Mouse (Mus musculus): ENCODE data around the gene Creb3.

Gene Creb3

DNA sequence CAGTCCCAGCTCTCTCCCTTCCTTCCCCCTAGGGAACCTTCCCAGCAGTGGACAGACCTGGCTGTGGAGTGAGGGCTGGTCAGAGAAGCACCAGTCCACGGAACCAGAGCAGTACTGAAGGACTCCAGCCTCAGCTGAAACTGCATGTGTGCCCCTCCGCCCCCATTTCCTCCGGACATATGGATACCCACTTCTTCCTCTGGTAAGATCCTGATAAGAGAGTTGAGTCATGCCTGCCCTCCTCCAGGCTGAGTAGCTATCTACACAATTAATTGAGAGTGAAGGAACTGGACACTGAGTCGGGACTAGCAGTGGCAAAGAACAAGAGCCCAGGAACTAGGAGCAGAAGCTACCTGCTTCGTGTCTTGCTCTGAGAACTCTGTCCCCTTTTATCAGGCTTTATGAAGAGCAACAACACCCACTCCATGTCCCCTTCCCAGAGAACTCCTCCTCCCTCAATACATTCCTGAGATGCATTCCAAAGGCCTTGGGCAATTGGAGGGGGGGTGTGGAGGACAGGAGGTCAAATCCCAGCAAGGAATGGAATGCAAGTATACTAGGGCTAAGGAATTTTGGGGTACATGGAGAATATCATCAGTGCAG lies 4.0 kb upstream of the Creb3 start:
- no peak for DNase-seq (ENCODE audit: low spot score)

DNA sequence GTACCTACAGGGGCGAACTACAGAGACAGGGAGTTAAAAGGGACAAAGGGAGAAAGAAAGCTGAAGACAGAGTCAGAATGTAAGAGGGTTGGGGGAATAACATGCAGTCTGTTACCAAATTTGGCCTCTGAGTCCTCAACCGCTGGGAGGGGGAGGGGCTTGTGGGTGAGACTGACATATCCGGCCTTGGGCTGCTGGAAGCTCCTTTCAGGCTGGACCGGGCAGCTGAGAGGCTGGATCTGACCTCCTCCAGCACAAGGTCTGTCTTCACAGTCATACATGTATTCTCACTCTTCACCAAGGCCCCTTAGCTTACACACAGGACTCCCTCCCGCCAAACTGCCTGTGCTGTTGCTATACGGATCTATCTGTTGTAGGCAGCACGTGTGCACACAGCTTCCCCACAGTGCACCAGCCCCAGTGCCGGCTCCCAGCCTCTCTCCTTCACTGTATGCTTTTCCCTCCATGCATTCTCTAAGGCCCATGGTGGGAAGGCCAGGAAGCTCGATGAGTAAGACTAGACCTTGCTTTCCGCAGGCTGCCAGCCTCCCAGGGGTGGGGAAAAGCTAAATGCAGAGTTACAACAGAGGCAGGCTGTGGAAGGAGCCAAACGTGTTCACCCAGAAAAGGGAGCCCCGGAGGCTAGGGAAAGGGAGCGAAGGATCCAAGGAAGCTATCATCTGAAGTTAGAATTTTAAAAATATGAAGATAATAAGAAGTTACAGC lies 3.3 kb upstream of the Creb3 start:
- no peak for DNase-seq (ENCODE audit: low spot score)

- no peak for DNase-seq (ENCODE audit: low spot score)
These were observed 2.5 kb upstream of the Creb3 start for GRCm38 (mm10) chr4:43559519-43560242.

DNA sequence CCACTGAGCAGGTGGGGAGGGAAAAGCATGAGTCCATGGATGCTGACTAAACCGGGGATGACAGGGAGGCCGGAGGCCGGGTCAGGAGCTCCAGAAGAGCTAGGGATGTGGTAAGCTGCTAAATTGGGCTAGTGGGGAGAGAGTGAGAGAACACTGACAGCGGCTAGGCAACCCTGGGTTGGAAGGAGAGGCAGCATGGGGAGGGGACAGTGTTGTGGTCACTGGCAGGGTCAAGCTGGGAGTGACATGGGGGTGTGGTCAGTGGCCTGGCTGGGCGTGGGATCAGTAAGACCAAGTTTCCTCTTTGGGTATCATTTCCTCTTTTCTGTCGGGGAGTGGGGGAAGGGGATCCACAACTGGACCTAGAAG lies 1.9 kb upstream of the Creb3 start:
- peak; percentile 73 for DNase-seq (ENCODE audit: low spot score)

DNA sequence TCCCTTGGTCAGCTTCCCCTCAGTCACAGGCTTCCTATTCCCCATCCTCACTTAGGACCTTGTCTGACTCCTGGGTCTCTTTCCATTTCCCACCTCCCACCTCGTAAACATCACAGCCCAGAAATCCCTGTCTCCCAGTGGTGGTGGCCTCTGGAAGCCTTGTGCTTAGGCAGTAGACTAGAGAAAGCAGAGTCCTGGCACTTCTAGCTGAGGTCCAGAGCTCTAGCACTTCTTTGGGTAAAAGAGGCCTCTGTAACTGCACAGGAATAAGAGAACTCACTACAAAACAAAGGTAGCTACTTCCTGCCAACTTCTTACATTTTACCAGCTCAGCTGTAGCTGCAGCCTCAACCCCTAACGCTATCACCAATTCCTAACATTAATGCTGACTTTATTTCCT lies 1.2 kb upstream of the Creb3 start:
- no peak for DNase-seq (ENCODE audit: low spot score)

DNA sequence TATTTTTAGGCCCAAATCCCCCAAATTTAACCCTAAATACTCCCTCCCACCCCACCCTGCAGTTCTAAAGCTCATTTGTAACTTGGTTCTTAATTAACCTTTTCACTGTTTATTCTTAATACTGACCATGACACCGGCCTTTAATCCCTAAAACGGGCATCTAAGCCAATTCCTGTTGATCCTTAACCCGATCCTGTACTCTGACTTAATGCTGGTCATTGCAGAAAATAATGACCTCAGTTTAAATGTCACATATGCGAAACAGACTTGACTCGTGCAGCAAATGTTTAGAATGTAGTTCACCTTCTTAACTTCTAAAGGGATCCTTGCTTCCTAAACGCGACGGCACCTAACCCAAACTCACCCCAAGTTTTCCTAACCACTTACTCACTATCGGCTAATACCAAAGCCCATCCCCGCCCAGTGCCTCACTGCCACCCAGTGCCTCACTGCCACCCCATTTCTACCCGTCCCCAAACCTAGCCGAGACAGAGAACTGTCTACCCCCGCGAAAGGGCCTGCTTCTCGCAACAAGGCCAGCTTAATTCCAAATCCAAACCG lies 616 bp upstream of the Creb3 start:
- no peak for DNase-seq (ENCODE audit: low spot score)

DNA sequence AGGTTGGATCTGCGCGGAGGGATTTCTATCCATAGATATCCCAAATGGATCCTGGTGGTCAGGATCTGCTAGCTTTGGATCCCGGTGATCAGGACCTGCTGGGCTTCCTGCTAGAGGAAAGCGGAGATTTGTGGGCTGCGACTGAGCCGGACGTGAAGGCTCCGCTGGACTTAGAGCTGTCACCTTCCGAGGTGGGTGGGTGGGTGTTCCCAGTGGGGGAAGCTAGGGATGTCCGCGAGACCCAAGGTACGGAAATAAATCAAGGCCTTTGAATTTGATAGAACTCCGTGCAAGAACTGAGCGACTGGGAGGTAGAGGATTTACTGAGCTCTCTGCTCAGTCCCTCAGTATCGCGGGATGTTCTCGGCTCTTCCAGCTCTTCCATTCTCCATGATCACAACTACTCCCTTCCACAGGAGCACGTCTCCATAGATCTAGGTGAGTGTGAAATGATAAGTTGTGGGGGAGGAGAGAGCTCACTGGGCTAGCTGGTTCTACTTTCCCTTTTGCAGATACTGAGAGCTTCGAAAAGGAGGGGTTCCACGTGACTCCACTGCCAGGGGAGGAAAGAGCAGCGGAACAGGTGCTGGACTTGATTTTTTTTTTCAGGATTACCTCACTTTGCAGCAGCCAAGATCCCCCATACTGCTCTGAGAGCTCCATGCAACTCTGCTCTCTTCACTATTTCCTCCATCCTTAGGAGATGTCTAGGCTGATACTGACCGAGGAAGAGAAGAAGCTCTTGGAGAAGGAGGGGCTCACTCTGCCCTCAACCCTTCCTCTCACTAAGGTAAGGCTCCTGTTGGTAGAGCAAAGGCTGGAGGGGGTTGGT lies 853 bp downstream of the Creb3 start:
- DNase-seq (ENCODE audit: low spot score): no peak

DNA sequence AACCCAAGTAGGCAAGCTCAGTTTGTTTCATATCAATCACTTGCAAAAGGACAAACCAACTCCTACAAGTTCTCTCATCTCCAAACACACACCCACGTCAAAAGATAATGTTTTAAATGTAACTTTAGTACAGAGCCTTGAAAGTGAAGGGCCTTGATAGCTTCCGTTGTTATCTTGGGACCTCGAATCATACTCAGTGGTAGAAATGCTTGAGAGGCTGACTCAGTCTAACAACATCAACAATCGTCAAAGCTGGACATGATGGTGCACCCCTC lies 1.4 kb downstream of the Creb3 start:
- DNase-seq (ENCODE audit: low spot score): no peak

GRCm38 (mm10) chr4:43564231-43564630 lies 2.1 kb downstream of the Creb3 start:
- DNase-seq (ENCODE audit: low spot score): no peak

DNA sequence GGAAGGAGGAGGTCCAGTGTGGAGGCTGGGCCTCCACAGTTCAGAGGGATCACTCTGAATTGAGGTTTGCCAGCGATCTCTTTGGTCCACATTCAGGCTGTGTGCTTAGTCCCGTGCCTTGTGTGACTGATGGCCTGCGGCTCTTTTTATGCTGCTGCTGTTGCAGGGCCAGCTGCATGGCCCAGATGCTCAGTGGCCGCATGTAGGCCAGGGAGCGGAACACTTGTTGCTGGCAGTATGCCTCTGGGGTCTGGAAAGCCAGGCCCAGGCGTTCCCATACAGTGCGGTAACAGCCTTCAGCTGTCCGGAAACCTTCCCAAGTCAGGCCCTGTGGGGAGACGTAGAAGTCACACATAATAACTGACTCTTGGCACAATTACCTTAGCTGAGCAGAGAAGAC lies 5.0 kb downstream of the Creb3 start:
- DNase-seq (ENCODE audit: low spot score): no peak

GRCm38 (mm10) chr4:43571395-43572045 lies 9.4 kb downstream of the Creb3 start:
- no peak for DNase-seq (ENCODE audit: low spot score)

- DNase-seq (ENCODE audit: low spot score): no peak
These were observed 11.4 kb downstream of the Creb3 start for GRCm38 (mm10) chr4:43573561-43573960.

- DNase-seq (ENCODE audit: low spot score): no peak
These were observed 13.2 kb downstream of the Creb3 start for GRCm38 (mm10) chr4:43575356-43575755.

DNA sequence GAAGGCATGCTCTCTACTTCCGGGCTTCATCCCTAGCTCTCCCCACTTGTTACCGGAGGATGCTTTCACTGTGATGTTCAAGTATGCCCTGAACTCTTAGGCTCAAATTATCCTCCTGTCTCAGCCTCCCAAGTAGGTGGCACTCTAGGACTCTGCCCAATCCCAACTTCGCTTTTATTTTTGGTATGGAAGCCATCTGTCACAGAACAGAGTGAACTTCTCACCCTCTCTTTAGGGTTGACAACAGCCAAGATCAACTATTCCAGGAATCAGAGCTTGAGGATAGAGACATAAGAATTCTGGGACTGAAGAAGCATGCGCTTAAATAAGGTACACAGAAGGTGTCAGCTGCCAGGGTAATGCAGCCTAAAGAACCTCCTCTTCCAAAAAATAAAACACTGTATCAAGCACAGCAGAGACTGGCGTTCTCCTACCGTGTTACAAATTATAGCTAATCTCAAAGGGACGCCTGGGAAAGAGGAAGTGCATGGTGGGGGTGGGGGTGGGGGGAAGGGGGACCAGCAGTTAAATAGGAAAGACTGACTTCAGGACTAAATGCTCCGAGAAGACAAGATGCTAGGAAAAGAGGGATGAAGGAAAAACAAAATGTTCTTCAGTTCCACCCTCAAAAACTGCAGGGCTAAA lies 15.2 kb downstream of the Creb3 start:
- DNase-seq (ENCODE audit: low spot score): no peak

DNA sequence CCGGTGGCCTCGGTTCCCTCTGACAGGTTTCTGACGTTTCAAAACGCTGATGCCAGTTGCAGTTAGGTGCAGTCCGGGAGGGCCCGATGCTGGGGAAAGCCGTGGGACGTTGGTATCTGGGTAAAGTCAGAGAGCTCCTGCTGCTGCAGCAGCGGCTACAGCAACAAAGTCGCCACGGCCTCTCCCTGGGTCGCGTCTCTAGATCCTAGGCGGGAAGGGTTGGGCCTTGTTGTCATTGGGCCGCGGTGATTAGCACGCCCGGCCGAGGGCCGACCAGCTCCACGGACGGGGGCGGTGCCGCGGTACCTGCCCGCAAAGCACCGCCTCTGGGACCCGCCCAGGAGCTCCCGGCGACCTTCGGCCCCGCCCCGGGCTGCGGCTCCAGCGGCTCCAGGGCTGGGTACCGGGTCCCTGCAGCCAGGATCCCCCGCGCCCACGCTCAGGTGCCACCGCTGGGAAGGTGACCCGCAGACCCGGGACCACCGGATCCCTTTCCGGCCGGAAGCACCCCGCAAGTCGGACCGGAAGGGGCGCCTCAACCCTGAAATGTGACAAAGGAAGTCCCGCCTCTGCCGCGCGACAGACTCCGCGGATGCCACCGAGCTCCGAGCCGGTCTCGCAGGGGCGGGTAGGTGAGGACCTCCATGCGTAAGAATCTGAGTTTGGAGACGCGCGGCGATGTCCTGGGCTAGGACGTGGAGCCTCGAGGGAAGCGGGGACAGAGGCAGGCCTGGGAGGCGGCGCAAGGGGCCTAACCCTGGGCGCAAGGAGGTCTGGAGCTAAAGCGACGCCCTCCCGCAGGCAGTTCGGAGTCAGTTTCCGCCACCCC lies 16.5 kb downstream of the Creb3 start, which contains the start of the genes Rgp1 and Gba2:
TSS of gene Rgp1 (plus strand) at position 340 of the 829 bp plus-strand sequence.
TSS of gene Gba2 (minus strand) at position 498 of the 829 bp plus-strand sequence.
- peak; percentile 84 for DNase-seq (ENCODE audit: low spot score)

GRCm38 (mm10) chr4:43579256-43579655 lies 17.1 kb downstream of the Creb3 start:
- no peak for DNase-seq (ENCODE audit: low spot score)

DNA sequence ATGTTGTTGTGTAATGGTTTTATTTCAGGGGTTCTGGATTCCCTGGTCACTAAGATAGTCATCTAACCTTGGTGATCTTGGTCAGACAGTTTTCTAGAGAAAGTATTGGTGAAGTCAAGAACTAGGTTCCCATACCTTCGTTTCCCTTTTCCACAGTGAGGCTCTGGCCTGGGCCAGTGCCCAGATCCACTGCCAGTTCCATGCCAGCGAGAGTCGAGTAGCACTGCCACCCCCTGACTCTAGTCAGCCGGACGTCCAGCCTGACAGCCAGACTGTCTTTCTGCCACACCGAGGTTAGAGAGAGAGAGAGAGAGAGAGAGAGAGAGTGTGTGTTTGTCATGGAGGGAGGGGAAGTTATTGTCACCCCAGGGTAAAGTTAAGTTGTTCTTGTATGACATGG lies 17.6 kb downstream of the Creb3 start:
- no peak for DNase-seq (ENCODE audit: low spot score)

- DNase-seq (ENCODE audit: low spot score): no peak
These were observed 18.6 kb downstream of the Creb3 start for GRCm38 (mm10) chr4:43580721-43581120.

DNA sequence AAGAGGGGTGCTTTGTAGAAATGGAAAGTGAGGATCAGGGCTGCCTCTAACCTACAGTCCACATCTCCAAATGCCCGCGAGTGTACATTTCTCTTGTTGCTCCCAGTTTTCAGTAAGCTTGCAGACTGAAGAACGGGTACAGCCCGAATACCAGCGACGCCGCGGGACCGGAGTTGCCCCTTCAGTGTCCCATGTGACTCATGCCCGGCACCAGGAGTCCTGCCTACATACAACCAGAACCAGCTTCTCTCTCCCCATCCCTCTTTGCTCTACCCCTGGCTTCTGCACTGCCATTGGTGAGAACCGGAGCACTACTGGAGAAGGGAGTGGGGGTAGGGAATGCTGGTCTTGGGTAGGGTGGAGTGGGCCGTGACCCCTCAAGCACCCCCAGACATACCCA lies 19.2 kb downstream of the Creb3 start:
- DNase-seq (ENCODE audit: low spot score): no peak

GRCm38 (mm10) chr4:43582241-43582640 lies 20.1 kb downstream of the Creb3 start:
- no peak for DNase-seq (ENCODE audit: low spot score)

Data from layer of hippocampus, adult 11-12 months (tissue).